Mouse (Mus musculus) thymus, adult 2 months (tissue): ENCODE data around the gene Dnaaf3.

Source experiments
- CTCF ChIP-seq: fragments of 200-500 bp; IDR thresholded peaks from 2 replicates; pipeline ENCODE4 v1.5.1; 2012; ENCODE audit warnings: mild to moderate bottlenecking, control low read depth, low read length, moderate library complexity, borderline replicate concordance; ENCODE audit not compliant: control insufficient read depth, poor library complexity, insufficient read depth; ENCODE audit errors: extremely low read depth
- POLR2A ChIP-seq: fragments of 200-500 bp; IDR thresholded peaks from 2 replicates; pipeline ENCODE4 v1.6.1; 2012; ENCODE audit warnings: mild to moderate bottlenecking, low read length, control low read depth, moderate library complexity; ENCODE audit not compliant: control insufficient read depth, poor library complexity, insufficient read depth; ENCODE audit errors: extremely low read depth

DNA sequence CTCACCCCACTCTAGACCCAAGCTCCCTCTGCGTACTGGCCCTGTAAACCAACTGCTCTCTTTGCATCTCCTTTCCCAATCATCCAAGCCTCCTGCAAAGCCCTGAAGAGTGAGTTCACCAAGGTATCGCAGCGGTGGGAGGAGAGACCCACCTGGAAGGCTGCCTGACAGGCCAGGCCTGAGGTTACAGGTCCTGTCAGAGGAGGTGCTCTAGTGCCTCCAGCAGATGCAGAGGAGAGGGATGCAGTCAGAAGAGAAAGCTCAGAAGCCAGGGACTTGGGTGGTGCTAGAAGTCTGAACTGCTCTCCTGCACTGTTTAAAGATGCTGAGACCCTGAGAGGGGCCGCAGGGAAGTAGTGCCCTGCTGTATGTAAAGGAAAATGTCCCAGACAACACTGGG, 33.2 kb downstream of the Dnaaf3 start:
- TF ChIP-seq CTCF, result no peak
- TF ChIP-seq POLR2A, result no peak
